Comparison of ENCODE assay signal across 31 mouse cellular contexts in genomic region chr16:5156495-5156894, GRCm38 (mm10). TPM values are rescaled to one million over a fixed set of nuclear protein-coding genes. Genes with fewer than 3 reads are reported as not detected.
"Had no signal": no experiment of that assay in that cellular context is flagged by ENCODE, and none has a peak within 500 bp of the region (broad histone marks: within the 10 kb centered on the region; RNA-seq: fewer than 3 reads in every experiment).

No protein-coding gene starts in this region.

- H3K4me3 ChIP-seq: heart, adult 2 months; heart, embryonic 13.5 days; heart, embryonic 15.5 days; hindbrain, embryonic 10.5 days; hindbrain, embryonic 12.5 days; intestine, embryonic 15.5 days; limb, embryonic 13.5 days; limb, embryonic 15.5 days; liver, embryonic 12.5 days had no signal

- H3K9me3 ChIP-seq: heart, embryonic 13.5 days; heart, embryonic 15.5 days; hindbrain, embryonic 10.5 days; hindbrain, embryonic 12.5 days; intestine, embryonic 15.5 days; limb, embryonic 13.5 days; limb, embryonic 15.5 days; liver, embryonic 12.5 days had no signal

- H3K36me3 ChIP-seq: heart, embryonic 13.5 days; heart, embryonic 15.5 days; hindbrain, embryonic 10.5 days; hindbrain, embryonic 12.5 days; intestine, embryonic 15.5 days; limb, embryonic 13.5 days; limb, embryonic 15.5 days; liver, embryonic 12.5 days had no signal

- DNase-seq: gastrocnemius, postnatal 10 days; heart, adult 2 months; heart, postnatal 14 days; heart, postnatal 4 days; kidney, adult 18-20 months; kidney, adult 8-10 months; kidney, postnatal 14 days; kidney, postnatal 36 days; layer of hippocampus, adult 9-11 months; layer of hippocampus, postnatal 36 days; left cerebral cortex, postnatal 4 days had no signal

- H3K9ac ChIP-seq: heart, embryonic 13.5 days; heart, embryonic 15.5 days; hindbrain, embryonic 12.5 days; hindbrain, embryonic 14.5 days; intestine, embryonic 15.5 days; limb, embryonic 13.5 days; limb, embryonic 15.5 days; liver, embryonic 12.5 days; liver, embryonic 14.5 days had no signal

- H3K27ac ChIP-seq: heart, adult 2 months; heart, embryonic 13.5 days; heart, embryonic 15.5 days; hindbrain, embryonic 10.5 days; hindbrain, embryonic 12.5 days; hindbrain, embryonic 14.5 days; intestine, embryonic 15.5 days; kidney, postnatal 0 days; limb, embryonic 13.5 days; limb, embryonic 15.5 days; liver, embryonic 12.5 days; liver, embryonic 14.5 days had no signal

- H3K4me2 ChIP-seq: heart, embryonic 11.5 days; heart, embryonic 13.5 days; heart, embryonic 15.5 days; hindbrain, embryonic 12.5 days; hindbrain, embryonic 14.5 days; intestine, embryonic 15.5 days; limb, embryonic 13.5 days; limb, embryonic 15.5 days; liver, embryonic 12.5 days had no signal

- H3K4me1 ChIP-seq: heart, embryonic 15.5 days; intestine, embryonic 15.5 days; limb, embryonic 13.5 days; limb, embryonic 15.5 days; liver, embryonic 12.5 days had no signal

- H3K27me3 ChIP-seq: heart, embryonic 15.5 days; limb, embryonic 13.5 days; limb, embryonic 15.5 days had no signal

- ATAC-seq: hindbrain, embryonic 16.5 days; inflammation-experienced regulatory T-cells, adult 6 months; intestine, embryonic 15.5 days; intestine, postnatal 0 days; liver, embryonic 12.5 days had no signal

RNA-seq across cellular contexts. Expression of gene Sec14l5, which starts 9.6 kb away (rescaled TPM):
- total RNA-seq: granulocyte monocyte progenitor cell, adult 5-6 weeks had no signal
- polyA plus RNA-seq: heart, embryonic 11.5 days; heart, postnatal 0 days; inflammation-experienced regulatory T-cells, adult 6 months; intestine, postnatal 0 days; kidney, embryonic 14.5 days; kidney, postnatal 0 days; large intestine, adult 2 months; limb, embryonic 11.5 days; liver, embryonic 12.5 days had no signal

RNA-seq across cellular contexts. Expression of gene Ppl, which starts 24.3 kb away (rescaled TPM):
- total RNA-seq: granulocyte monocyte progenitor cell, adult 5-6 weeks had no signal
